Mouse (Mus musculus): Measurements from ENCODE around the gene Cyb5r1. TPM values are rescaled to one million over a fixed set of nuclear protein-coding genes. Genes with fewer than 3 reads are reported as not detected.

The Cyb5r1 gene
- polyA plus RNA-seq, 1 experiment: 23.0 TPM

- peak; percentile 27 to 47 for DNase-seq
- no peaks in the 10 kb centered on the region; the same call in 1 of the 2 replicates for H3K4me1 ChIP-seq (ENCODE audit: control insufficient read depth, insufficient read depth, low read length)
- 32% methylated on average over 3 of the region's 3 CpGs for WGBS
- TF ChIP-seq CTCF (IDR thresholded peaks at IDR 0.05; ENCODE audit: borderline replicate concordance, insufficient read depth, low read depth, low read length) (peak; percentile 42; the same call in 1 of the 2 replicates), POLR2A (IDR thresholded peaks at IDR 0.05; ENCODE audit: borderline replicate concordance, insufficient read depth, low read length) (no peak)
- no peaks in the 10 kb centered on the region for H3K27me3 ChIP-seq (ENCODE audit: control insufficient read depth, insufficient read depth, low read length)
- no peak overlapping the region for H3K27ac ChIP-seq (ENCODE audit: insufficient read depth, low read length)
- no peak overlapping the region for H3K4me3 ChIP-seq (replicated peaks; ENCODE audit: insufficient read depth, low read depth, low read length)
These were observed 45.6 kb downstream of the Cyb5r1 start for GRCm38 (mm10) chr1:134450986-134451385.

GRCm38 (mm10) chr1:134454904-134455824, 49.8 kb downstream of the Cyb5r1 start, which contains the start of gene Klhl12:
Klhl12 (plus strand) TSS chr1:134455531.
- H3K4me1 ChIP-seq (ENCODE audit: control insufficient read depth, insufficient read depth, low read length): no peaks in the 10 kb centered on the region; the same call in 1 of the 2 replicates
- DNase-seq: peak; percentile 97 to 99
- WGBS: under 1% methylated on average over 60 of the region's 61 CpGs
- peak within 1 kb of the TSS; percentile 18 for H3K27ac ChIP-seq (ENCODE audit: insufficient read depth, low read length)
- H3K27me3 ChIP-seq (ENCODE audit: control insufficient read depth, insufficient read depth, low read length): no peaks in the 10 kb centered on the region
- peak within 1 kb of the TSS; percentile 78 for H3K4me3 ChIP-seq (replicated peaks; ENCODE audit: insufficient read depth, low read depth, low read length)
- TF ChIP-seq POLR2A (IDR thresholded peaks at IDR 0.05; ENCODE audit: borderline replicate concordance, insufficient read depth, low read length) (peak; percentile 86), CTCF (IDR thresholded peaks at IDR 0.05; ENCODE audit: borderline replicate concordance, insufficient read depth, low read depth, low read length) (no peak)

GRCm38 (mm10) chr1:134456060-134456459, 50.7 kb downstream of the Cyb5r1 start:
- WGBS: 16% methylated on average over 5 of the region's 5 CpGs
- Histone ChIP-seq H3K4me1 (ENCODE audit: control insufficient read depth, insufficient read depth, low read length) (no peaks in the 10 kb centered on the region; the same call in 1 of the 2 replicates), H3K4me3 (replicated peaks; ENCODE audit: insufficient read depth, low read depth, low read length) (peak overlapping the region; percentile 78), H3K27ac (ENCODE audit: insufficient read depth, low read length) (no peak overlapping the region), H3K27me3 (ENCODE audit: control insufficient read depth, insufficient read depth, low read length) (no peaks in the 10 kb centered on the region)
- peak in 1 of 2 experiments; percentile 7 for DNase-seq
- TF ChIP-seq CTCF (IDR thresholded peaks at IDR 0.05; ENCODE audit: borderline replicate concordance, insufficient read depth, low read depth, low read length): no peak
- TF ChIP-seq POLR2A (IDR thresholded peaks at IDR 0.05; ENCODE audit: borderline replicate concordance, insufficient read depth, low read length): no peak

GRCm38 (mm10) chr1:134458139-134458727, 52.9 kb downstream of the Cyb5r1 start:
- Histone ChIP-seq H3K27ac (ENCODE audit: insufficient read depth, low read length) (no peak overlapping the region), H3K4me1 (ENCODE audit: control insufficient read depth, insufficient read depth, low read length) (no peaks in the 10 kb centered on the region; the same call in 1 of the 2 replicates), H3K4me3 (replicated peaks; ENCODE audit: insufficient read depth, low read depth, low read length) (no peak overlapping the region), H3K27me3 (ENCODE audit: control insufficient read depth, insufficient read depth, low read length) (no peaks in the 10 kb centered on the region)
- no peak for TF ChIP-seq POLR2A (IDR thresholded peaks at IDR 0.05; ENCODE audit: borderline replicate concordance, insufficient read depth, low read length)
- TF ChIP-seq CTCF (IDR thresholded peaks at IDR 0.05; ENCODE audit: borderline replicate concordance, insufficient read depth, low read depth, low read length): no peak
- WGBS: 91% methylated on average over 7 of the region's 7 CpGs
- no peak for DNase-seq

GRCm38 (mm10) chr1:134460294-134461284, 55.2 kb downstream of the Cyb5r1 start:
- TF ChIP-seq POLR2A (IDR thresholded peaks at IDR 0.05; ENCODE audit: borderline replicate concordance, insufficient read depth, low read length) (no peak), CTCF (IDR thresholded peaks at IDR 0.05; ENCODE audit: borderline replicate concordance, insufficient read depth, low read depth, low read length) (no peak)
- Histone ChIP-seq H3K27me3 (ENCODE audit: control insufficient read depth, insufficient read depth, low read length) (no peaks in the 10 kb centered on the region), H3K4me3 (replicated peaks; ENCODE audit: insufficient read depth, low read depth, low read length) (no peak overlapping the region), H3K27ac (ENCODE audit: insufficient read depth, low read length) (no peak overlapping the region), H3K4me1 (ENCODE audit: control insufficient read depth, insufficient read depth, low read length) (no peaks in the 10 kb centered on the region)
- DNase-seq: no peak
- WGBS: 91% methylated on average over 1 of the region's 1 CpGs

Other genes with a start within 250 kb of the Cyb5r1 start
- 19.8 and 24.2 TPM in 2 replicates for gene Chil1, start 223.4 kb upstream of the Cyb5r1 start, polyA plus RNA-seq (2012; rRNA removed)
- 0.14 and 0.18 TPM in 2 replicates for gene Mybph, start 212.1 kb upstream of the Cyb5r1 start, polyA plus RNA-seq (2012; rRNA removed)
- gene Adora1, start 170.1 kb upstream of the Cyb5r1 start, polyA plus RNA-seq (2012; rRNA removed): 154 and 160 TPM in 2 replicates
- 0.06 TPM in 1 of 2 replicates, not detected in the other for gene Myog, start 115.6 kb upstream of the Cyb5r1 start, polyA plus RNA-seq (2012; rRNA removed)
- gene Ppfia4, start 72.6 kb upstream of the Cyb5r1 start, polyA plus RNA-seq (2012; rRNA removed): 192 and 220 TPM in 2 replicates
- 66.2 and 68.4 TPM in 2 replicates for gene Tmem183a, start 43.6 kb upstream of the Cyb5r1 start, polyA plus RNA-seq (2012; rRNA removed)
- not detected in 2 replicates for gene 4933406M09Rik, start 19.6 kb upstream of the Cyb5r1 start, polyA plus RNA-seq (2012; rRNA removed)
- gene Adipor1, start 9.8 kb downstream of the Cyb5r1 start, polyA plus RNA-seq (2012; rRNA removed): 68.1 and 70.2 TPM in 2 replicates
- gene Klhl12, start 50.0 kb downstream of the Cyb5r1 start, polyA plus RNA-seq (2012; rRNA removed): 29.8 and 30.7 TPM in 2 replicates
- gene Rabif, start 89.1 kb downstream of the Cyb5r1 start, polyA plus RNA-seq (2012; rRNA removed): 33.5 and 33.9 TPM in 2 replicates
- gene Mgat4e, start 144.1 kb downstream of the Cyb5r1 start, polyA plus RNA-seq (2012; rRNA removed): 0.13 TPM in 1 of 2 replicates, not detected in the other
- gene Kdm5b, start 154.6 kb downstream of the Cyb5r1 start, polyA plus RNA-seq (2012; rRNA removed): 20.5 and 22.9 TPM in 2 replicates
- gene Syt2, start 241.1 kb downstream of the Cyb5r1 start, polyA plus RNA-seq (2012; rRNA removed): 305 and 318 TPM in 2 replicates

Measured in cerebellum, adult 2 months (tissue).